Mouse (Mus musculus) heart, postnatal 10 days (tissue): ENCODE measurements around the gene Rap1gap. TPM values are rescaled to one million over a fixed set of nuclear protein-coding genes. Genes with fewer than 3 reads are reported as not detected.
A peak's percentile ranks its signal among the peaks of the same experiment; 100 is the strongest.

ENCODE experiments used
- DNase-seq, 2 experiments: peaks; one replicate each; pipeline ENCODE4 v3.0.0; 2021
- intact Hi-C: fragments of 180-260 bp; cut with DNase I; formaldehyde crosslinking; loops from one replicate; pipeline ENCODE4 v1.15.1; 2025
- total RNA-seq, 2 experiments: library from RNA; stranded (reverse); gene quantifications; 2 replicates each; pipeline ENCODE4 v1.2.3; 2021

Rap1gap gene
- total RNA-seq, 2 experiments from 2014 or later: 10.3 to 12.6 TPM

DNA sequence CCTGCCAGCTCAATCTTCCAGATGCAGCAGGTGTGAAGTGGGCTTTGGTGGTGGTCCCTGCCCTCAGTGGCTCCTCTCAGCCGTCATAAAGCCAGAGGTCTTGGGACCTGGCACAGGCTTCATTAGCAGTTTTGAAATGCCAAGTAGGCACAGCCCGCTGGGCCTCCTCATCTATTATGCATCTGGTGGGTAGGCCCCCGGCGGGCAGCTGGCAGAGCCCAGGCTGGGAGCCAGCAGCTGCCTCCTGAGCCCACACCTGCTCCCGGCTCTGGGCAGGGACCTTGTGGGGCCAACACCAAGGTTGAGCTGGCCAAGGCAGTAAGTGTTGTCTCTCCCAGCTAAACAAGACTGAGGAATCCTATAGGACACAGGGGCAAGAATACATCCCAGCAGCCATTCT, 21.8 kb downstream of the Rap1gap start:
- intact Hi-C loops: no loop called here
- DNase-seq: no peak

DNA sequence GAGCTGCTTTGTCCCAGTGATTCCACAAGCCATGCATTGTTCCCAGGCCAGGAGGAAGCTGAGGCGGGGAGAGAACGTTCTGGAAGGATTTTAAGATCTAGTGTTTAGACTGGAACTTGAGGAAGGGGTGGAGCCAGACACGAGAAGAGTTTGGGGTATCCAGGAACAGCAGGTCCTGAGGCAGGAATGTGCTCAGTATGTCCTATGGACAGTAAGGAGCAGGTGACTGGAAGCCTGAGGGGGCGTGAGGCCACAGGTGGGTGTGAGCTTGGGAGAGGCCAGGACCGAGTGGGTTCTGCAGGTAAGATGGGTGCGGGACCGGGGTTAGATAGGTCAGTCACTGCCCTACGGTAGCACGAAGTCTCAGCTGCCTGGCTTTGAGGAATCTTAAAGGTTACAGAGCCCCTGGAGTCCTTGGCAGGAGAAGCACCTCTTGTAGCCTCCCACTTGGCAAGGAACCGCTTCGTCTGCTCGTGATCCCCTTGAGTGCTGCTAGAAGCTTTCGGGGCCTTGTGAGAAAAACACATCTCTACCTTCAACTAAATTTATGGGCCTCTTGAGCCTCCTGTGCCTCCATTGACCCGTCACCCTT, 22.8 kb downstream of the Rap1gap start:
- intact Hi-C loops: no loop called here
- no peak for DNase-seq

DNA sequence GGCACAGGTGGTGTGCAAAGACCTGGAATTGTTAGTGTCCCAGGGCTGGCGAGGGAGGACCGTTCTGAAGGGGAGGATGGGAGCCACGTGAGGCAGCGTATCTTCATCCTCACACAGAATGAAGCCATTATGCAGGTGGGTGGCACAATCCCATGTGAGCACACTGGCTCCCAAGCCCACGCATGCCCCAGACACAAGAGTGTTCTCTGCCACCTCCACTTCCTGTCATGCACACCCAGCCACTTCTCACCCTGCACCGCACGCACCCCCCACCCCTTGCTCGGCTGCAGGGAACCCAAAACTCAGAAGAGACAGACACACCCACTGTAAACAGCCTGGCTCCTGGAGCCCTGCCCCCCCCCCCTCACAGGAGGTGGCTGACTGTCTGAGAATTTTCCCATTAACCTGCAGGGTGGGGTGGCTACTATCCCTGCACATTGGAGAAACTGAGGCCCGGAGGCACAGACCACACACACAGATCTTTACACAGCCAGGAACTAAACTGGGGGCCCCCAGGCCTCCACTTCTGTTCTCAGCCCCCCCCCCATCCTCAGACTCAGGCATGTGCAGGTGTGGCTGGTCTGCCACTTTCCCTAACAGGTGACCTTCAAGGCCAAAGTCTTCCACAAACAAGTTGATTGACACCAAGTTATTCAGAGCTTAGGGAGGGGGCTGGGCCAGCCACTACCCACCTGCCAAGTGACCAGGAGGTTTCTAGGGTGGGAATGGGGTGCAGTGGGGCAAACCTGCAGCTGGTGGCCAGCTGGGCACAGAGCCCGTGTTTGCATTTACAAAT, 27.8 kb downstream of the Rap1gap start:
- DNase-seq: no peak
- intact Hi-C loops: no loop called here

DNA sequence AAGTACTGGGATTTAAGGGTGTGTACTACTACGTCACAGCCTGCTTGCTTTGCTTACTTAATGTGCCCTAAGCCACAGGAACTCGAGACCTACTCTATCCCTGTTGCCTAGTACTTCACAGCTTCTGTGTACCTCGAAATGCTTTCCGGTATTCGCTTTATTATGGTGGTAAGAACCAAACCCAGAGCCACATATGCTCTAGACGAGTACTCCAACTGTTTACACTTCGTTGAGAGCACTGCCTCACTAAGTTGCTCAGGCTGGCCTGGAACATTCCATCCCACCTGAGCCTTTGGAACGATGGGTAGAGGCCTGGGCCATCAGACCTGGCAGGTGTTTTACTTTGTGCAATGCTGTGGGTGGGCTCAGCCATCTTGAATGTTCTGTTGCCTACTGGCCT, 30.8 kb downstream of the Rap1gap start:
- intact Hi-C loops: no loop called here
- no peak for DNase-seq

DNA sequence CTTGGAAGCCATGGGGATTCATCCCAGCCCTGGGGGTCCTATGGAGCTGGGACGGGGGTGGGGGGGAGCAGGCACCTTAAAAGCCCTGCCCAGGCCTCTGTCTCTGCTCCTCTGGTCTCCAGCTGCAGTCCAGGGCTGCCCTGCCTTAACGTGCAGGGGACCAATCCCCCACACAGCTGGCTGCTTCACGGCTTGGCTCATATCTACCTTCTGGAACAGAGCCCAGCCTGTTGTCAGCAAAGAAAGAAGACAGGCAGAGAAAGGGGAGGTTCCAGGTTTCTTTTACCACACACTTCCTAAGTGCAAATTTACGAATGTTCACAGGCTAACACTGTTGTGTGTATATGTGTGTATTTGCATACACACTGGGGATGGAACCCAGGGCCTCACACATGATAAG, 31.4 kb downstream of the Rap1gap start:
- intact Hi-C loops: no loop called here
- peak; percentile 57 to 59 for DNase-seq

DNA sequence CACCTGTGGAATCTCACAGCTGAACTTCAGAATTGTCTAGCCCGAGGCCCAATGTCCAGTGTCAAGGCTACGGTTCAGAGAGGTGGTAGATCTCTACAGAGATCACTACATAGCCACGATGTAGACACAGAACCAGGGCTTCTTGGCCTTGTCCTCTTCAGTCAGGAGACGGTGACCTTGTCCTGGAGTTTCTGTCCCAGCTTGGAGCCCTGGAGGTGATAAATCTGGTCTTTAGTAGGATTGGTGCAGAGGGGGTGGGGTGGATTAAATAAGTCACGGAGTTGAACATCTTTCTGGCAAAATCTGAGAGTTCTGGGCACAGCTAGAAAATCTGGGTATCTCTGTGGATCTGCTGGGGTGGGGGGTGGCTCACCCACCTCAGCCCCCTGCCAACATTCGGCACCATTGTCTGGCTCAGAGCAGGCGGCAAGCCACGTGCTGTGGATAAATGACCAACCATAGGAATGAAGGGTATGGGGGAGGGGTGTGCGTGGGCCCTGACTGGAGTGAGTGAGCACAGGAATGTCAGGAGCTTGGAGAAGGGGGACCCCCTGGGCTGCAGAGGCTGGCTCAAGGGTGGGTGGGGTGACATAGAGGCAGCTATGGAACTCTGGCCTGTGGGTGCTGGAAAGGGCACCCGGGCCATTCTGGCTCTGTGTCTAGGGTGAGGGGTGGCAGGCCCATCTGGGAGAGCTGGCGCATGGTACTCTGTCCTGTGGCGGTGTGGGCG, 32.8 kb downstream of the Rap1gap start:
- DNase-seq: no peak
- intact Hi-C loops: no loop called here

DNA sequence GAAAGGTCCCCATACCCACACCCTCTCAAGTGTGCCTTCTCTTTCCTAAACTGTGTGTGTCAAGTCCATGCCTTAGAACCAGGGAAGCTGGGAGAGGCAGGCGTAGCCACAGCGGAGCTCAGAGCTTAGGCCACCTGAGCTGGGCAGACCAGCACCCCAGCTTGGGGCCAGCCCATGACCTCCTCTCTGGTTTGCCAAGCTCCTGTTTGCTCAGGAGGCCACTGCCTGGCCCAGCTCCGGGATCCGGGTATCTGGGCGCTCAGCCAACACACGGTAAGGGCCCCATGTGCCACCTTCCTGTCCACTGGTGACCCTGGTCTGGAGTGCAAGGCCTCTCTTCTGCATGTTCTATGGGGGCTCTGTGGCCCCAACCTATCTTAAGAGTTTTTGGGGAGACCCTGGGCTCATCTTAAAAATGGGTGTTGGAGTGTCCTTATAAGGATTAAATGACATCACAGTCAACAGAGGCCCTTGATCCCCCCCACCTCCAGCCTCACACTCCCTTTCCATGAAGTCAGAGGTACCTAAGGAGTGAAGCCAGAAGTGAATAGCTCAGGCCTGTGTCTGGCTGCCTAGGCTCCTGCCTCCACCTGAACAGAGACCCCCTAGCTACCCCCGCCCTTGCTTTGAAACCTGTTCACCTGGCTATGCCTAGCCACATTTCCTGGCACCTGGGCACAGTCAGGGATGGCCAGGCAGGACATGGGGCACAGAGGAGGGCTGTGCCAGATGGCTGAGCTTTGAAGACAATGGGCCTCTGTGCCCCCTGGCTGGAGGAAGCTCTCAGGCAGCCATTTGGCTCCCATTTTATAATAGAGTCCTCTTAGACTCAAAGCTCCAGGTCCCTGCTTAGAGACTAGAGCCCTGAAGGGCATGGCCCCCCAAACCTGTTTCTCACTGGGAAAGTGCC, 33.8 kb downstream of the Rap1gap start:
- peak; percentile 29 to 32 for DNase-seq
- intact Hi-C loops: no loop called here

DNA sequence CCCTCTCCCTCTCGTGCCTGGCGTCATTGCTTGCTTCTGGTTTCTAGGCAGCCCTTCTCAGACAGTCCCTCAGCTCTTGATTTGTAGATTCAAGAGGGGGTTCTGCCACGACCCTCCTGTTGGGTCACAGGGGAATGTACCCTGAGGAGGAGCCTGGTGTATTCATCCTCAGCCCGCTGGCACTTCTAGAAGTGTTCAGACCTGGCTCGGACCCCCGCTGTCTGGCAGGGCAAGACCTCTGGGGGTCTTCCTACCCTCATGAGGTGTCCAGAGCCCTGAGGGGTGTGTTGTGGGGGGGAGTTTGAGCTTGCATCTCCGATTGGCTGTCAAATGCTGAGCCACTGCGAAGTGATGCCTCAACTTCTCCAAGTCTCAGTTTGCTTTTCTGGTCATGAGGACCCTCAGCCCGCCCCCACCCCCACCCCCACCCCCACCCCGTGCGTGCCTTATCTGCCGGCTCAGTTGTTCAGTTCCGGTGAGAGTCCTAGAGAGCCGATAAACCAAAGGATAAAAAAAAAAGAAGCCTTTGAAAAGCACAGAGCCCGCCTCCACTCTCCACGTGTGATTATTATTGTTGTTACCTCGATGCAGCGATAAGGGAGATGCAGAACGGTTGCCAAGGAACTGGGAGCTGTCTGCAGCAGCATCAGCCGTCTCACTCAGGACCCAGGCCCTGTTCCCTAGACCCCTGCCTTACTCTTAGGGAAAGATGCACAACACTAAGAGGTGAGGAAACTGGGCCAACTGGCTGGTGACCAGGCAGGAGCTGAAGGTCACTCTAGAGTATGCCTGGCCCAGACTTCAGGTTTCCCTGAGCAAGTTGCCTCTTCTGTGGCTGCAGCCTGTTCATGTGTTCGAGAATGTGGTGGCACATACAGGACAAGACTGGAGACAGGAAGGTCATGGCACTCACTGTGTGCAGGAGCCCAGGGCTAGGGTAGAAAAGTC, 35.0 kb downstream of the Rap1gap start:
- DNase-seq: no peak
- intact Hi-C loops: no loop called here

DNA sequence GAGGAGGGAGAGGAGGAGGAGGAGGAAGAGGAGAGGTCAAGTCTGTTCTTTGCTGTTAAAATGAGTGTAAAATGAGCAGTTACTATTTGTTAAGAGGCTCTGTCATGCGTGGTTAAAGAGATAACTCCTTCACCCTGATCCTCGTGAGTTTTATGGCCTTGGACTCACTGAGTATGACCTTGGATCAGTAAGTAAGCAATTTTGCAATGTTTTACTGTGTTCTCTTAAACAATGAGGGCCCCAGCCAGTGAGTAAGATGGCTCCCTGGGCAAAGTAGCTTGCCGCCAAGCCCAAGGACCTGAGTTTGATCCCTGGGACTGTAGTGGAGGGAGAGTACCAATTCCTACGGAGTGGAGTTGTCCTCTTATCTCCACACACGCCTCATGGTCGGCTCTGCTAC, 36.4 kb downstream of the Rap1gap start:
- intact Hi-C loops: no loop called here
- DNase-seq: no peak

DNA sequence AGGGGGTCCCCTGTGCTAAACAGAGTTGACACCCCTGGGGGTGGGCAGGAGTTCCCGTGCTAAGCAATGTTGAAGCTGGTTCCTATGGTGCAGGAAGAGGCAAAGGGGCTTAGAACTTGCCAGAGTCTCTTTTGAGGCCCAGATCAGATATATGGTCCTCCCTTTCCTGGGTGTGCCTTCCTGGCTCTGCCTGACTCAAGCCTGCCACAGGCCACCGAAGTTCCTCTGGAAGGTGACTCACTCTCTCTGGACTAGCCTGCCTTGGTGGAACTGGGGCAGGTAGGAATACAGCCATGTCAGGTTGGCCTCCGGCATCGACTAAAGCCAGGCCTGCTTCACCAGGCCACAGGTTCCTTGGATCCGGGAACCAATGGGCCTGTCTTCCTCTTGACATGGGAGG, 38.6 kb downstream of the Rap1gap start:
- DNase-seq: no peak
- intact Hi-C loops: no loop called here

DNA sequence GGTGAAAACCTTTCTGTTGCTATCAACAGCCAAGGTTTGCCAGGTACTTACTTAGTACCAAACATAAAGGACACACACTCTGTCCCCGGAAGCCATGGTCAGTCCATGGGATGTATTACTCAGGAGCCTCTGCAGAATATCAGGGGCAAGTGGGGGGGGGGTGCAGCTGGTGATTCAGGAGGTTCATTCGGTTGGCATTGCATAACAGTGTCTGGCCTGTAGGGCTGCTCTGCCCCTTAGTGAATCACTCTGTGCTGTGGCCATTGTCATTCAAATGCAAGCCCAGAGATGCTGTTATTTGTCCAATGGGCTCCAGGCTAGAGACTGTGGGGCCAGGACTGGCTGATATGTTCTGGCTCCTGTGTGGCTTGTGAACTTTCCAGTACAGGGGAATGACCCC, 40.0 kb downstream of the Rap1gap start:
- DNase-seq: no peak
- intact Hi-C loops: no loop called here

DNA sequence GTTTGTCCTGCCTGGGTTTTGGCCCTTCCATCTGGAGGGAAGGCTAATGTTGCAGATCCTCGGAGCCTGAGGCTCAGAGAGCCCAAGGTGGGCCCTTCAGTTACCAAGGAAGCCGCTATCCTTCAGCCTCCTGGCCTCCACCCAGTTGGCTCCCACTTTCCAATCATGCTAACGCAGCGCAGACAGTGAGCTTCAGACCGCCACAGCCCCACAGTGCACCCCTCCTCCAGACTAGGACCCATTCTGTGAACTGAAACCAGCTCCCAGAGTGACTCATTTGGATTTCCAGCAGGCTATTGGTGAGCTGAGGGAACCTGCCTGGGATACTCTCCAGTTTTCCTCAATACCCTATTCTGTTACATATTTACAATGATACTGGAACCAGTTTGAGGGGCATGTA, 40.9 kb downstream of the Rap1gap start:
- intact Hi-C loops: no loop called here
- DNase-seq: no peak

DNA sequence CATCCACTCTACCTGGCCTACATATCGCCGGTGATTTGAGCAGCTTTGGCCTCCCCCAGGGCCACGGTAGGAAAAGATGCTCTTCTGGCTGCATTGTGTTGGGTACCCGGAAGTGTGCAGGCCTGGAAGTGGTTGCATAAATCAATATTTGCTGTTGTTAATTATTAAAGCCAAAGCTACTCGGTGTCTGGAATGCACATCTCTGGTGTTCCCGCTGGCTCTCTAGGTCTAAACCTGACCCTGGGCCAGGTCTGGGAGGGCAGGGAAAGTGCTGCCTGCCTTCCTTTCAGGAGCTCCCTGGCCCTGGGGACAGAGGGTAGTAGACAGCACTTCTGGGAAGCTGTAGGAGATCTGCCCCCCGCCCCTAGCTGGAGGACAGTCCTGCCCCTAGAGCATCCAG, 42.0 kb downstream of the Rap1gap start:
- intact Hi-C loops: no loop called here
- DNase-seq: no peak

DNA sequence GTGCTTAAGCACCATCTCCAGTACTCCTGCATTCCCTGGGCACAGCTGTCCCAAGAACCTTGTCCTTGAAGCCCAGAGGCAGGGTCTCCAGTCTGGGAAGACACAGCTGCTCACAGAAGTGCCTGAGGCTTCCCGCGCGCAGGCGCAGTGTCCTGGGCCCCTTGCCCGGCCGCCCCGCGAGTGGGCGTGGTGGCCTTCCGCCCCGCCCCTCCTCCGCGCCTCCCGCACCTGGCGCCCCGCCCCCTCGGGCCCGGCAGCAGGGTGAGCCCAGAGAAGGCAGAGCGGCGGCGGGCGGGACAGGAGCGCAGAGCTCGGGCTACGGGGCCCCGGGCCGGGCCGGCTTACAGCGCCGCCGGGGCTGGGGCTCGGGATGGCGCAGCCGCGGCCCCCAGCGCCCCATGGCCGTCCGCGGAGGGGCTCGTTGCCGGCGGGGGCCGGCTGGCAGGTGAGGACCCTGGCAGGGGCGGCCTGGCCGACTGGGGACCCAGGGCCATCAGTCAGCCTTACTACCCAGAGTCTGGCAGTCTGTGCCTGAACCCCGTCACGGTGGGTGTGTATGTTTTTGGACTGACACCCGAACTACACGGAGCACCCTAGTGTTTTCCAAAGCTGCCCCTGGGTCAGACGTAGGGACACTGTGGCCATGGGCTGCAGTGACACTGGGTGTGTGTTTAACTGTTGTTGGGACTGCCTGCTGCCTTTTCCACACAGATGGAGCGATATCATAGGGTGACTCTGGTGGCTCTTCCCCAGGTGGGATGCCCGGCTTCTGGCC, 42.9 kb downstream of the Rap1gap start:
- intact Hi-C loops: no loop called here
- DNase-seq: peak; percentile 89 to 90

DNA sequence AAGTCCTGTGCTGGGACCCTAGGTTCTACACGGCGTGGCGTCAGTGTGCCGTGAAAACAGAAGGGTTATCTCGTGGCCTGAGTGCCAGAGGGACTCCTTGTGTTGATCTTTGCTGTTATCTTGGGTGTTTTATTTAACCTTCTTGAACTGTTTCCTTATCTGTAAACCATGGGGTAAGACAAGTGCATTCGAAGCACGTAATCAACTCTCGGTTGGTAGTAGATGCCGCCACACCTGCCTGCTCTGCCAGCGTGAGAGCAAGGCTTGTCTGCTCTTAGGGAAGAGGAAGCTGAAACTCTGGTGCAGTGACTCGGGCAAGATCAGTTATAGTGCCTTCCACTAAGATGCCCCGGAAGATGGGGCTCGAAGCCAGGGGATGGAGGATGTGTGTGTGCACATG, 48.4 kb downstream of the Rap1gap start:
- no peak for DNase-seq
- intact Hi-C loops: no loop called here

DNA sequence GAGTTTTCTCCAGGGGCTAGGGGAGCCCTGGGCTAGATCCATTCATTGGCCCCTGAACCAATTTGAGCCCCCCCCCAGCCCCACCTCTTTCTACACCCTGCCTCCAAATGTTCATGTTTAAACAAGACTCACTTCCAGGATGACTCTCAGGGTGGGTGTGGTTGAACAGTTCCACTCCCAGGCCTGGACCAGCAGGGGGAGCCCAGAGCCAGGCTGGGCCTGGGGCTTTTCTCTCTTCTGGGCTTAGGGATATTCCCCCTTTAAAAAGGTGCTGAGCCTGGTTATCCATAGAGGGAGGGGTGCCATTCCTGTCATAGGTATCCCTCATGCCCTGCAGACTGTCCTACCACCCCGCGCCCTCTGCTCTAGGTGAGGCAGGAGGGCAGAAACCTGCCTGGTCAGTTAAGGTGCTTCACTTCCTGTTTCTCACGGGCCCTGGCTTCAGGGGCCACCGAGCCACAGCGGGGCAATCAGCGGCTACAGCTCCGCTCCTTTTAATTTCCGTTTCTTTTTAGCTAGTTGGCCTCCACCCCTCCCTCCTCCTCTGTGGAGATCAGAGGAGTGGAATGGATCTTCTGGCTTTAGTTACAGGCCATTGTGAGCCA, 49.6 kb downstream of the Rap1gap start:
- DNase-seq: no peak
- intact Hi-C loops: no loop called here

DNA sequence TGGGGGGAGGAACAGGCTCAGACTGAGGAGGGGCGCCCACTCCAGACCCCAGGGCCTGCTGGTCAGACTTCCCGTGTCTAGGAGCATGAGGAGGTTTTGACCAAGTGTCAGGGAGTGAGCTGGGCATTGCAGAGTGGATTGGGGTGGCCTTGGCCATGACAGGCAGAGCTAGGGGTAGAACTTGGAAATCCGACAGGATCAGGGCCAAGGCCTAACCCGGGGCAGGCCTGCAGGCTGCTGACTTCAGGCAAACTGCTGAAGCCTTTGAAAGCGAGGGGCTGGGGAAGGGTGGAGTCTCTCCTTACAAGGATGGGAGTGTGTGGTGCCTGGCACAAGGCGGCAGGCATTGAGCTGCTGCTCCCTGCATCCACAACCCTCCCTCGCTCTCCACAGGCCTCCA, 52.5 kb downstream of the Rap1gap start:
- intact Hi-C loops: no loop called here
- no peak for DNase-seq

DNA sequence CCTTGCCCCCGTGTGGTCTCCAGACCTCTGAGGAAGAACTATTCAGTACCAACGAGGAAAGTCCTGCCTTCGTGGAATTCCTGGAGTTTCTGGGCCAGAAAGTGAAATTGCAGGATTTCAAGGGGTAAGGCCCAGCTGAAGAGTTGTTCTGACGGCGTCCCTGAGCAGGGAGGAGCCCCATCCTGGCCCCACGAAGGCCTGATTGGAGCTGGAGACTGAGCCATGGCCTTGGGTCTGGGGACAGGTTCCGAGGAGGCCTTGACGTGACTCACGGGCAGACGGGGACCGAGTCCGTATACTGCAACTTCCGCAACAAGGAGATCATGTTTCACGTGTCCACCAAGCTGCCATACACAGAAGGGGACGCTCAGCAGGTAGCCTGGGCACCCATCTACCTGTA, 53.1 kb downstream of the Rap1gap start:
- intact Hi-C loops: no loop called here
- DNase-seq: no peak
